Mouse (Mus musculus): ENCODE measurements around the gene Dync1i2. TPM values are rescaled to one million over a fixed set of nuclear protein-coding genes. Genes with fewer than 3 reads are reported as not detected.
A peak's percentile ranks its signal among the peaks of the same experiment; 100 is the strongest.

The Dync1i2 gene
- total RNA-seq (2021), result 10 to 100 TPM; 85.4 to 92.6 TPM

- intact Hi-C loops (cut with DNase I), result no loop called here
- peak; percentile 94 to 95 for DNase-seq
These were observed at the start of gene Dync1i2 for GRCm38 (mm10) chr2:71211591-71212359. Gene Dync1i2, plus strand, starts transcription at chr2:71211706.

- intact Hi-C loops (cut with DNase I), result no loop called here
- no peak for DNase-seq
These were observed 48.5 kb upstream of the Dync1i2 start for GRCm38 (mm10) chr2:71162831-71163621.

- DNase-seq, result no peak
- intact Hi-C loops (cut with DNase I), result no loop called here
These were observed 44.3 kb upstream of the Dync1i2 start for GRCm38 (mm10) chr2:71167211-71167610.

- intact Hi-C loops (cut with DNase I), result no loop called here
- peak in 1 of 2 experiments; percentile 35 for DNase-seq
These were observed 43.0 kb upstream of the Dync1i2 start for GRCm38 (mm10) chr2:71168461-71169021.

GRCm38 (mm10) chr2:71173031-71173430 lies 38.5 kb upstream of the Dync1i2 start:
- intact Hi-C loops (cut with DNase I), result no loop called here
- no peak for DNase-seq

- intact Hi-C loops (cut with DNase I), result no loop called here
- DNase-seq, result no peak
These were observed 34.9 kb upstream of the Dync1i2 start for GRCm38 (mm10) chr2:71176329-71177249.

GRCm38 (mm10) chr2:71177250-71177615 lies 34.3 kb upstream of the Dync1i2 start:
- intact Hi-C loops (cut with DNase I), result no loop called here
- no peak for DNase-seq

GRCm38 (mm10) chr2:71177760-71178159 lies 33.7 kb upstream of the Dync1i2 start:
- intact Hi-C loops (cut with DNase I), result no loop called here
- DNase-seq, result no peak

- intact Hi-C loops (cut with DNase I), result no loop called here
These were observed 31.8 kb upstream of the Dync1i2 start for GRCm38 (mm10) chr2:71179716-71180115.

GRCm38 (mm10) chr2:71180566-71181217 lies 30.8 kb upstream of the Dync1i2 start:
- DNase-seq, result no peak
- intact Hi-C loops (cut with DNase I), result no loop called here

More at GRCm38 (mm10) chr2:71179716-71180115, 31.8 kb upstream of the Dync1i2 start:
- DNase-seq, result no peak

GRCm38 (mm10) chr2:71187950-71188349 lies 23.6 kb upstream of the Dync1i2 start:
- intact Hi-C loops (cut with DNase I), result no loop called here
- no peak for DNase-seq

GRCm38 (mm10) chr2:71188861-71189260 lies 22.6 kb upstream of the Dync1i2 start:
- no peak for DNase-seq
- intact Hi-C loops (cut with DNase I), result no loop called here

GRCm38 (mm10) chr2:71191391-71192194 lies 19.9 kb upstream of the Dync1i2 start:
- DNase-seq, result no peak
- intact Hi-C loops (cut with DNase I), result no loop called here

GRCm38 (mm10) chr2:71192195-71192807 lies 19.2 kb upstream of the Dync1i2 start:
- no peak for DNase-seq
- intact Hi-C loops (cut with DNase I), result no loop called here

- intact Hi-C loops (cut with DNase I), result no loop called here
- DNase-seq, result no peak
These were observed 17.2 kb upstream of the Dync1i2 start for GRCm38 (mm10) chr2:71194137-71194960.

GRCm38 (mm10) chr2:71196947-71197346 lies 14.6 kb upstream of the Dync1i2 start:
- DNase-seq, result no peak
- intact Hi-C loops (cut with DNase I), result no loop called here

- DNase-seq, result no peak
- intact Hi-C loops (cut with DNase I), result no loop called here
These were observed 12.6 kb upstream of the Dync1i2 start for GRCm38 (mm10) chr2:71198907-71199306.

GRCm38 (mm10) chr2:71200485-71200884 lies 11.0 kb upstream of the Dync1i2 start:
- intact Hi-C loops (cut with DNase I), result no loop called here
- DNase-seq, result no peak

All from heart, postnatal 10 days (tissue).